Mouse (Mus musculus) layer of hippocampus, postnatal 10 days (tissue): Measurements from ENCODE around the gene Rapgefl1. TPM values are rescaled to one million over a fixed set of nuclear protein-coding genes. Genes with fewer than 3 reads are reported as not detected.

Source experiments
- DNase-seq, 2 experiments: peaks; one replicate each; pipeline ENCODE4 v3.0.0; 2021; ENCODE audit warnings: low spot score in 2 of 2
- long read RNA-seq: library from polyadenylated mRNA; stranded (forward); transcript quantifications from one replicate; pipeline ENCODE4 v2.0.0, GENCODE M21; 2023
- total RNA-seq, 2 experiments: library from RNA; stranded (reverse); gene quantifications; 2 replicates each; pipeline ENCODE4 v1.2.3; 2021

Rapgefl1 gene
- 100 to 1,000 TPM; 148 to 154 TPM for total RNA-seq
- long read RNA-seq, full-length matches to known transcripts = 17 of 49 reads
- long read RNA-seq, partial matches to known transcripts = 30 of 49 reads
- long read RNA-seq, other reads (novel, unspliced or antisense) = 2 of 49 reads

DNA sequence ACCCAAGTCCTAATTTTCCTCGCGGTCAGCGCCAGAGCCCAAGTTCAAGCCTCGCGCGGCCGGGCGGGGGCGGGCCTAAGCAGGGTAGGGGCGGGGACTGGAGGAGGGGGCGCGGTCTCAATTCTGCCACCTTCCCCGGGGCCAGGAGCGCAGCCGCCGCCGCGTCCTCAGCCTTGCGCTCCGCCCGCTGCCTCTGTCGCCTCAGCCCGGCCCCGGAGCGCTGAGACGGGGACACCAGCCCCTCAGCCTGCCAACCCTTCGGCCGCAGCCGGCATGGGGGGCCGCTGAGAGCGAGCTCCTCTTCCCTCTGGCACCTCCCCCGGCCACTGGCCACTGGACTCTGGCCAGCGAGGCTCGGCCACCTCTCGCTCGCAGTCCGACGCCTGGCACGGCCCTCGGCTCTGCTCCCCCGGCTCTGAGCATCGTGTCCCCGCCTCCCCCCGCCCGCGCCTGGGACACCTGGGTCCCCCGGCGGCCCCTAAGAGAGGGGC is at the start of gene Rapgefl1:
Rapgefl1 (plus strand) TSS at position 135 of the 491 bp plus-strand sequence.
- DNase-seq = peak; percentile 77 to 87

DNA sequence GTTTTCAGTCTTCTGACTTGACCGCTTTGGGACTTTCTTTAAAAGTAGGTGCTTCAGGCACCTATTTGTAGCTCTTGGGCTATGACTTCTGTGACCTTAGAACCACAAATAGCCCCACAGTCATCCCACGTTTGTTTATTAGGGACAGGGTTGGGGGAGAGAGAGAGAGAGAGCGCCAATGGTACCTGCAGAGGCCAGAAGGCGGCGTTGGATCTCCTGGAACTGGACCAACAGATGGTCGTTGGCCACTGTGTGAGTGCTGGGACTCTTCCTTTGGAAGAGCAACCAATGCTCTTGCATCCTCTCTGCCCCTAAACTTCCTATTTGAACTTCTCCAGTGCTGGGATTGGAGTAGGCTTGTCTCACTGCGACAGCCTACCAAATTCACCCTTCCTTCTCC is 49.4 kb upstream of the Rapgefl1 start:
- peak in 1 of 2 experiments; percentile 33 for DNase-seq

DNA sequence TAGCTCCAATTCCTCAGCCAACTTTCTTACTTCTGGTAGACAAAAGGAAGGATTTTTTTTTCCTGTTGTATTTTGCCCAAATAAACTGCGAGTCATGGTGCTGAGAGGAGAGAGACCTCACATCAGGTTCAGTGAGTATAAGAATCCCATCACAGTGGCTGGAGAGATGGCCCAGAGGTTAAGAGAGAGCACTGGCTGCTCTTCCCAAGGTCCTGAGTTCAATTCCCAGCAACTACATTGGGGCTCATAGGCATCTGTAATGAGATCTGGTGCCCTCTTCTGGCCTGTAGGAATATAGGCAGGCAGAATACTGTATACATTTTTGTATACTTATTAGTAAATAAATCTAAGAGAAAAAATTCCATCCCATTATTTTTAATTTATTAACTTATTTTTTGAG is 48.9 kb upstream of the Rapgefl1 start:
- DNase-seq = no peak

DNA sequence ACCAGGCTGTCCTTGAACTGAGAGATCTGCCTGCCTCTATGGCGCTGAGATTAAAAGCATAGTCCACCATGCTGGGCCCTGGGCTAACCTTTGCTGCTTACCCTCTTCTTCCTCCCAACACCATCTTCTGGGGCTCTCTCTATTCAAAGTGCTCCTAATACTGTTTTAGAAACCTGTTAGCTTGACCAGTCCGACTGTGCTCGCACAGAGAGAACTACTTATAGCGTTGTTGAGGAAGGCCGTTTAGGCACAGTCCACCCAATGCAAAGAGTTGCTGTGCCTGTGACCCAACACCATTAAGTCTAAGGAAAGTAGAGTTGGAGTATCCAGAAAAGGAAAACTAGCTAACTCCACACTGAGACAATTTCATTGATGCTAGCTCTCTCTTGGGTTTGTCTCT is 48.4 kb upstream of the Rapgefl1 start:
- no peak for DNase-seq

DNA sequence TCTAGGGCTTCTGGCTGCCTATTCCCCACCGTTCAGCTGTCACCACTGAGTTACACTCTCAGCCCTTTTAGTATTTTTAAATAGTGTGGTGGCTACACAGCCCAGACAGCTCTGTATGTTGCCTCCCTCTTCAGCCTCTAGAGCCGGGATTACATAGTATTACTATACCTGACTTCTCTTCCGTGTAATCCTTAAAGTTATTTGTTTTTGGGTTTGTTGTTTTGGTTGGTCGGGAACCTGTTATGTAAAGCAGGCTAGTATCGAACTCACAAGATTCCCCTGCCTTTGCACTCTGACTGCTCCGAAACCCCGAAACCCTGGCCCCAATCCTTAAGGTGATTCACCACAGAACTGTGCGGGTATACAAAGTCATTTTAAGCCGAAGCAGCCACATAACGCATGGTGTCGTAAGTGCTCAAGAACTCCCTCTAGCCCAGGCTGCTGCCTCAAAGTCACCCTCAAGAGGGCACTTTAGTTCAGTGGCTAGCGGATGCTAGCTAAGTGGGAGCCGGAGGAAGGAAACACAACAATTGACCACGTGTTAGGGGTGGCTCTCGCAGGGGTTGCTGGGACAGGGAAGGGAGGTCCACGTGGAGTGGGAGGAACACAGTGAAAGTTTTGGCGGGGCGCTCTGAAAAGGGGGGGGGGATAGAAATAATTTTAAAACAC is 47.9 kb upstream of the Rapgefl1 start:
- peak; percentile 80 to 84 for DNase-seq

DNA sequence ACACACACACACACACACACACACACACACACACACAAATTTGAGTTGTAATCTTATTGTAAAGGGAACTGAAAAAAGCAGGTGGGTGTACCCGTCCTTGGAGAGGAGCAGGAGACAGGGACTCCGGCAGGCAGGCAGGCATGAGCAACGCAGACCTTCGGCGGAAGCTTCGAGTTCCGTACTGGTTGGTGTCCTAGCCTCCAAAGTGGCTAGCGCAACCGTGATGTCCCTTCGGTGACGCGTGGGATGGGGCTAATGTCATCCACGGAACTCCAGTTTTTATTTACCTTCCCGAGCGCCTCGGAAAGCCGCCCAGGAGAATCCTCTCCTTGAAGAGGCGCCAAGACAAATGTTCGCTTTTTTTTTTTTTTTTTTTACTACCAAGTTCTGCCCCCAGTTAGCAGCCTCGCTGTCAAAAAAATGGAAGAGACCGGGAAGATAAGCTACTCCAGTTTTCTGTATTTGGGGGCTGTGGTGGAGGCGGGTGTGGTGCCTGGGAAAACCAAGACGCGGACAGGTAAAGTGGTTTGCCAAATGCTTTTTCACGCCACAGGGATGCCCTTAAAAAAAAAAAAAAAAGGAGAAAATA is 47.3 kb upstream of the Rapgefl1 start:
- DNase-seq = no peak

DNA sequence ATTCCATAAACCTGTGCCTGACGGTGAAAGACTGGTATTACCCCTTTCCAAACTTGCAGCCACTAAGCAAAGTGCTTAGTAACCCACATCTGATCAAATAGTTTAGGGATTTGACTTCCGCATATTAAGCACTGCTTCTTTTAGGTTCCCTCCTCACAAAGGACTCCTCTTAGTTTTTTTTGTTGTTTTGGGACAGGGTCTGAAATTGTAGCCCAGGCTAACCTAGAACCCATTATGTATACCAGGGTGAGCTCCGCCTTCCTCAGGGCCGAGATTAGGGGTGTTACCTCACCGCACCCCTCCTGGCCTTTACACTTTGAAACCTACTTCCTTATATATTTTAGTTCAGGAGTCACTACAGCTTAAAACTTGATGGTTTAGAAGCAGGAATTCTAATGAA is 46.8 kb upstream of the Rapgefl1 start:
- DNase-seq = no peak

DNA sequence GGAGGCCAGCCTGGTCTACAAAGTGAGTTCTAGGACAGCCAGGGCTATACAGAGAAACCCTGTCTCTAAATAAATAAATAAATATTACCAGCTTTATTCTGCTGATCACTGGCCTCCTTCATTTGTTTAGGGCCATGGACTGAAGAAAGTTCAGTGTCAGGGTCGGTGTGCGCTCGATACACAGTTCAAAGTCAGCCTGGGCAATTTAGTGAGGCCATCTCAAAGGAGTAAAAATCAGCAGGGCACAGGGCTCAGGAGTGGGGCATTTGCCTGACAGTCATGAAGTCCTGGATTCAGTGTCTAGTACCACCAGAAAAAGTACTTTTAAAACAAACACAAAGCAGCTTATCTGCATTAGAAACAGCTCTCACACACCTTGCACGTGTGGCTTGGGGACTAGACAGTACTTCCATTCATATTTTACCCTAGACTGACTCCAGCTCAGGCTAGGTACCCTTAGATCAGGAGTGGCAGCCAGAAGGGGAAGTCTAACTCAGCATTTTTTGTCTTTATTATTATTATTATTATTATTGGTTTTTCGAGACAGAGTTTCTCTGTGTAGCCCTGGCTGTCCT is 45.9 kb upstream of the Rapgefl1 start:
- DNase-seq = no peak

DNA sequence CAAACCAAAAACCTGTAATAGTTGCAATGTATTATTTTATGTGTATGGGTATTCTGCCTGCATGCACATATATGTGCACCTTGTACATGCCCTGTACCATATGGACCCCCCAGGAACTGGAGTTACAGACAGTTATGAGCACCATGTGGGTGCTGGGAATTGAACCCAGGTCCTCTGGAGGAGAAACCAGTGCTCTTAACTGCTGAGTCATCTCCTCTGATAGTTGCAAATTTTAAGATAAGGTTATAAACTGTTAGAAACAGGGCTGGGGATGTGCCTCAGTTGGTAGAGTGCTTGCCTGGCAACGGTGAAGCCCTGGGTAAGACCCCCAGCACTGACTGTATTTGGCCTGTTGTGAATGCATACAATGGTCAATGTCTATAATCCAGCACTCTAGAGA is 45.1 kb upstream of the Rapgefl1 start:
- no peak for DNase-seq

DNA sequence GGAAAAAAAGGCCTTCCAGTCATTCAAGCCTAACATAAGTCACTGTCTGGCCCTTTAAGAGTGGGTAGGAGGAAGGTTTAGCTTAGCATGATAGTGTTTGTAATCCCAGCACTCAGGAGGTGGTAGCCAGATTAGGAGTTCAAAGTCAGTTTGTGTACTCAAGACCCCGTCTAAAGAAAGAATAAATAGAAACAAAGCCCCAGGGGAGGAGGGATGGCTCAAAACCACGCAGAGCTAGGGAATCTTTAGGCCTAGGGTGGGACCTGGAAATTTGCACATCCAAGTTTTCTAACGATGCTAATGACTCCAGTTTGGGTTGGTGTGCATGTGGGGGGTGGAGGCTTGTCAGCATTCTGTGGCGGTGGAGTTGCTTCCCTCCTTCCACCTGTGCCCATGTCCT is 44.5 kb upstream of the Rapgefl1 start:
- no peak for DNase-seq

DNA sequence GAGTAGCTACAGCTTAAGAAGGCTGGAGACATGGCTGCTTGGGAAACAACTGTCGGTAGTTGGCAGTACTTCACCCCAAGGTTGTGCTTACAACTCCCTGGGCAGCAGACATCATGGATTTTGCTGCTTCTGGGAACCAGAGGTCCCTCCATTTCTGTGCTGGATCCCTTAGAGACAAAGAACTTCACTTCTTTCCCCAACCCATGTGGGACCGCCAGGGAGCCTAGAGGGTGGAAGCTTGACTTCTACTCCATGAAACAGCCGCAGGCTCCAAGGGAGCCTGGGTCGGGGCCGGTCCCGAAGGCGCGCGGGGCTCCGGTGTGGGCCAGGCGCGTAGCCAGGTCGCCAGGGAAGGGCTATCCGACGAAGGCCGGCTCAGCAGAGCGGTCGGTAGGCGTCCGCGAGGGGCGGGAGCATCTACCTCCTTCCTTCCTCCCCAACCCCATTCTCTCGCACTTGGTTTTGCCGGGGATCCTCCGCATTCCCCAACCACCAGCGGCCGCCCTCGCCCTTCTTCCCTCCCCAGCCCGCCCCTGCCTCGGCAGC is 42.0 kb upstream of the Rapgefl1 start:
- DNase-seq = peak; percentile 78 to 81

DNA sequence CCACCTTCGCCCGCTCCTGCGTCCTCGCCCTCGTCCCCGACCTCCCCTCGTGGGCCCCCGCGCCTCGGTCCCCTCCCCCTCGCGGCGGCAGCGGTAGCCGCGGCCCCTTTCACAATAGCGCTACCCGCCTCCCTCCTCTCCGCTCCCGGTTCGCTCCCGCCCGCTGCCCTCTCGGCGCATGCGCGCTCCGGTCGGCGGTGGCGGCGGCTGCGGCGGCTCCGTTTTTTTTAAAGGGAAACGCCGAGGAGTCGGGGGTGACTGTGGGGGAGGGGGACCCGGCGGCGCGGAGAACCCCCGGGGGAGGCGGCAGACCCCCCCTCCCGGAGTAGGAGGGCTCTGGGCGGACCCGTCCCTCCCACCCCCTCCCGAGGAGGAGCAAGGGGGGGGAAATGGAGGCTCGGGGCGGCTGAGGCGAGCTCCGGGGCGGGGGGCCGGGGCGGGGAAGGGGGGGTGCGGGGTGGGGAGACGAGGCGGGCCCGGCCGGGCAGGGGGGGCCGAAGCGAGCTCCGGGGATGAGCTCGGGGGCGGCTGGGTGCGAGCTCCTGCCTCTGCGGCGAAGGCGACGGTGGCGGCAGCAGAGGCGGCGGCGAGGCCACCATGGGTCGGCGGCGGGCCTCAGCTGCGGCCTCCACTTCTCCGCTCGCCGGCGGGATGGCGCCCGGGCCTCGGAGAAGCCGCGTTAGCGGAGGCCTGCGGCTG is 41.4 kb upstream of the Rapgefl1 start, which contains the start of gene Msl1:
Msl1 (plus strand) TSS at position 502 of the 699 bp plus-strand sequence.
- peak; percentile 87 to 94 for DNase-seq

DNA sequence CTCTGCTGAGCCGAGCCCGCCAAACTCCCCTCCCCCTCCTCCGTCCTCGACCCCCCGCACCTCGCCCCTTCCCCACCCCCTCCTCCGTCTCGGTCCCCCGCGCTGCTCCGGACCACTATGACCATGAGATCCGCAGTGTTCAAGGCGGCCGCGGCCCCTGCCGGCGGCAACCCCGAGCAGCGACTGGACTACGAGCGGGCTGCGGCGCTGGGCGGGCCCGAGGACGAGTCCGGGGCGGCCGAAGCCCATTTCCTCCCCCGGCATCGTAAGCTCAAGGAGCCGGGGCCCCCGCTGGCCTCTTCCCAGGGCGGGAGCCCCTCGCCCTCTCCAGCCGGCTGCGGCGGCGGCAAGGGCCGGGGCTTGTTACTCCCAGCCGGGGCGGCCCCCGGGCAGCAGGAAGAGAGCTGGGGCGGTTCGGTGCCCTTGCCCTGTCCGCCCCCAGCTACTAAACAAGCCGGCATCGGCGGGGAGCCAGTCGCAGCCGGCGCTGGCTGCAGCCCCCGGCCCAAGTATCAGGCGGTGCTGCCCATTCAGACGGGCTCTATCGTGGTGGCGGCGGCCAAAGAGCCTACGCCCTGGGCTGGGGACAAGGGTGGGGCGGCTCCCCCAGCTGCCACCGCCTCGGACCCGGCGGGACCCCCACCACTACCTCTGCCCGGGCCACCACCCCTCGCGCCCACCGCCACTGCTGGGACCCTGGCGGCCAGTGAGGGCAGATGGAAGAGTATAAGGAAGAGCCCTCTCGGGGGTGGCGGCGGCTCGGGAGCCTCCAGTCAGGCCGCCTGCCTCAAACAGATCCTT is 40.7 kb upstream of the Rapgefl1 start:
- peak; percentile 43 to 63 for DNase-seq

DNA sequence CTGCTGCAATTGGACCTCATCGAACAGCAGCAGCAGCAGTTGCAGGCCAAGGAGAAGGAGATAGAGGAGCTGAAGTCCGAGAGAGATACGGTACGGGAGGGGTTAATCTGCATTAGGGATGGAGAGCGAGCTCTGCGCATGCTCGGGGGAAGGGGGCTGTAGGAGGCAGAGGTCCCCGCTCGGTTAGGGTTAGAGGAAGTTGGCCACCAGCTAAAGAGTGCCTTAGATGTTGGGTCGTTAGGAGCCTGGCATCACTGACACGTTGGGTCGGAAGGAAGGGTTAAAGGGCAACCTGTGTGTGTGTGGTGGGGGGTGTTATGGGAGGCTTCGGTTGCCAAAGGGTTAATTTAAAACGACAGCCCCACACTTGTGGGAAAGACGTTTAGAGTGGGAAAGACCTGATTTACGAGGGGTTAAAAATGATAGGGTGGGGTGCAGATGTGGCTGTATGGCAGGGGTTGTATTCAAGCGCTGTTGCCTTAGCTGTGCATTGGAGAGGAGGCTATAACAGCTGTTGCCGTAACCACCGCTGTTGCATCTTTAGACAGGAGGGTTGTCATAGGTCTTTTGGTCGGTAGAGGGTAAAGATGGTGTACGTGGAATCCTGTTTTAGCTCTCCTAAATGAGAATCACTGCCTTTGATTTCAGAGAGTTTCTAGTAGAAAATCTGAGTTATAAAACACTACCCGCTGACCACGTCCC is 39.9 kb upstream of the Rapgefl1 start:
- DNase-seq = peak; percentile 84 to 88

DNA sequence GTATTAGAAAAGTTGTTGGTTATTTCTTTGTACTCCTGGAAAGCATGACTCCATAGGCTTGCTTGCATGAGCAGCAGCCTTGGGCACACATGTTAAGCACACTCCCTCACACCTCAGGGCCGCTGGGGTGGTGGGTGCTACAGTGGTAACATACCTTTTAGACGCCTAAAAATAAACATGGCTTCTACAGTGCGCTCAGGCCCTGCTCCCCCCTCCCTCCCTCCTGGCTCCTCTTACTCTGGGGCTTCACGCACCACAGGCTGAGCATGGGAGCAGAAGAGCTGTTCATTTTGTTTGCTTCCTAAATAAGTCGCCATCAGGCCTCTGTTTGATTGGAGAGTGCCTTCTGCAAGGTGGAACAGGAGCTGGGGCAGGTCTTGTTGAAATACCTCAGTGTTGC is 39.3 kb upstream of the Rapgefl1 start:
- DNase-seq = peak in 1 of 2 experiments; percentile 35

DNA sequence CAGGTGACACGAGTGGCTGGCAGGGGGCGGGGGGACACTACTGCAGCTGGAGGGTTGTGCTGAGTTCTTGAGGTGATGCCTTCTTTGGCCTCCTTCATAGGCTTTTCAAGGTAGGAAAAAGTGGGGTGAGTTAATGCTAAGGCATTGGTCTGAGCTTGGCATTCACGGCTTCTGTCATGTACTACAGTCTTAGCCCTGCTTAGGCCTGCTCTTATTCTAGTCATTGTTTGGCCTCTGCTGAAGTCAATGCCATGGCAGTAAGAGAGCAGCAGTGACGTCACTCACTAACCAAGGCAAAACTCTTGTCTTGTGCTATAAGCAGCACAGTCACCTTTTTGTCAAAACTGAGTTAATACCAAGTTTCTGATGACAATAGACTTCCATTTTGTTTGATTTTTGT is 38.7 kb upstream of the Rapgefl1 start:
- no peak for DNase-seq

DNA sequence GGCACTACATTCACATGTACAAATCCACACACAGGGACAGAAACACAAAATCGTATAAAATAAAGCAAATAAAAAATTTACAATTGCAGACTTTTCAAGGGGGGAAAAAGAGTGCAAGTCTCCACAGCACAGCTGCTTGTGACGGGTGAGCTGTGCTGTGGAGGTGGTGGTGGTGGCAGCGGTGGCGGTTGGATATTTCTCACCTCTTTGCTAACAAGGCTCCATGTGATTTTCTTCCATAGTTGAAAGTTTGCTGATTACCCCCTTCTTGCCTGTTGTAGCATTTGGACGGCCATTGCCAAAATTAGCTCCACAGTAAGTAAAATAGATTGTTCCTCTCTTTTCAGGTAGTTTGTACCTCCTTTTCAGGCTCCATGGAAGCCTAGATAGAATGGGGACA is 32.0 kb upstream of the Rapgefl1 start, which contains the start of gene Casc3:
Casc3 (plus strand) TSS at position 301 of the 400 bp plus-strand sequence.
- DNase-seq = no peak

DNA sequence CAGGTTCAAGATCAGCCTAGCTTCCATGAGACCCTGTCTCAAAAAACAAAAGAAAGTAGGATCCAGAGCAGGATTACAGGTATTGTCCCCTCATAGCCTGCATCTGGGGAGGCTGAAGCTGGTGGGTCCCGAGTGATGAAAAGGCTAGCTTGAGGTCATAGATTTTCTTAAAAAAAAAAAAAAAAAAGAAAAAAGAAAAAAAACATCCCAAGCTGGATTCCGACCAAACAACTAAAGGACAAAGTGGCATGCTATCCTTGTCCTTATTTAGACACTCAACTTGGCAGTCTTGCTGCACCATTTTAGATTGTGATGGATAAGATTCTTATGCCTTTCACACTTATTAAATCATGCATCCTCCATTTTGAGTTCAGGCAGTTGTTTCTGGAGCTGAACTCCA is 28.2 kb upstream of the Rapgefl1 start:
- no peak for DNase-seq

DNA sequence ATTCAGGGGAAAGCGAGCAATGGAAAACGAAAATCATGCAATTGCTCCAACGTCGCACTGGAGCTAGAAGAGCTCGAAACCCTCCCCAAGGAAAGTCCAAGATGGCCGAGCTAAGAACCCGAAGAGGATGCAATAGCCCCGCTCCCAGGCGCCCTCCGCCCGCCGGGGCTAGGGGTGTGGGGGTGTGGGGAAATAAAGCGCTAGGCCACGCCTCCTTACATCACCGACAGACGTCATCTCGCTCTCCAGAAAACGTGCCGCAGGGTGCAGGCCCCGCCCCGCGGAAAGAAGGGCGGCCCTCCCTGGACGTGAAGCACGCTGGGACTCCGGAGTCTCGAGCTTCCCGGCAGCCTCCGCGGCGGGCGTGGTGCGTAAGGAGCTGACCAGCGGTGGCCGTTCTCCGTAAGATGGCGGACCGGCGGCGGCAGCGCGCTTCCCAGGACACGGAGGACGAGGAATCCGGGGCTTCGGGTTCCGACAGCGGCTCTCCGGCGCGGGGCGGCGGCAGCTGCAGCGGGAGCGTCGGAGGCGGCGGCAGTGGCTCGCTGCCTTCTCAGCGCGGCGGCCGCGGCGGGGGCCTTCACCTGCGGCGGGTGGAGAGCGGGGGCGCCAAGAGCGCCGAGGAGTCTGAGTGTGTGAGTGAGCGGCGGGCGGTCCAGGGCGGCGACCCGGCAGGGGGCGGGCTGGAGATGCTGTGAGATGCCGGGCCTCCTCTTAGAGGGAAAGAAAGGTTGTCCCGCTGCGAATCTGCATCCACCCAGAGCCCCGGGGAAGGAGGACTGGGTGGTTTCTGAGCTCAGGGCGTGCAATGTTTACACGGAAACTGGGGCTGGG is 26.9 kb upstream of the Rapgefl1 start:
- peak; percentile 97 to 98 for DNase-seq
